Mouse (Mus musculus) megakaryocyte, adult 5-6 weeks (primary cell): ENCODE measurements around the gene Blzf1. TPM values are rescaled to one million over a fixed set of nuclear protein-coding genes. Genes with fewer than 3 reads are reported as not detected.

ENCODE experiments used
- ATAC-seq: 2 replicates; pipeline ENCODE4 v1.8.0; 2016; ENCODE audit warnings: mild to moderate bottlenecking, inconsistent platforms; ENCODE audit not compliant: poor library complexity, severe bottlenecking
- total RNA-seq, 2 experiments: library from RNA; stranded (forward) in 1 of 2; stranded (reverse) in 1 of 2; fragments of 153-499, 151-499 nt in 1 of 2; fragments of 221-1000, 200-1000 nt in 1 of 2; gene quantifications; 2 replicates each; pipeline versions ENCODE4 v1.2.3 to v1.2.4; 2015 to 2017

The Blzf1 gene
- total RNA-seq, 2 experiments from 2014 or later = 20.7 to 27.9 TPM

GRCm38 (mm10) chr1:164296473-164296872, 10.8 kb downstream of the Blzf1 start:
- no peak for ATAC-seq

- ATAC-seq = peak; percentile 63
Observed at GRCm38 (mm10) chr1:164294071-164294470, 13.2 kb downstream of the Blzf1 start.

- ATAC-seq = no peak
Observed at GRCm38 (mm10) chr1:164292040-164292439, 15.2 kb downstream of the Blzf1 start.

GRCm38 (mm10) chr1:164287406-164287805, 19.9 kb downstream of the Blzf1 start:
- ATAC-seq = no peak

DNA sequence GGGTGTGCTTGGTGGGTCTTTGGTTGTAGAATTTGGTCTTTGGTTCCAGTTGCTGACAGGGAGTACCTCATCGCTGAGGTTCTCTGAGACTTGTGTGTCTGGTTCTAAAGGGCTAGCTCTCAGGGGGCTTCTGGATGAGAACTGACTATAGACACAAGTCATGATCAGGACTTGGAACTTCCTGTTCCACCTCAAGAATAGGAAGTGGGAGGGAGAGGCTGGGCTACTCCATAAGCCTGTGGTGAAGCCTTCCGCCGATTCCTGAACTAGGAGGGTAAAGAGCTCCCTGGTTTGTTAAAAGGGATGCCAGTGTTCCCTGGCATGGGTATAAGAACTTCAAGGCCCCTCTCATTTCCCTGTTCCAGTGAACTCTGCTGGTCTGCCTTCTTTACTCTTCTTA, 23.3 kb downstream of the Blzf1 start:
- peak; percentile 59 for ATAC-seq

DNA sequence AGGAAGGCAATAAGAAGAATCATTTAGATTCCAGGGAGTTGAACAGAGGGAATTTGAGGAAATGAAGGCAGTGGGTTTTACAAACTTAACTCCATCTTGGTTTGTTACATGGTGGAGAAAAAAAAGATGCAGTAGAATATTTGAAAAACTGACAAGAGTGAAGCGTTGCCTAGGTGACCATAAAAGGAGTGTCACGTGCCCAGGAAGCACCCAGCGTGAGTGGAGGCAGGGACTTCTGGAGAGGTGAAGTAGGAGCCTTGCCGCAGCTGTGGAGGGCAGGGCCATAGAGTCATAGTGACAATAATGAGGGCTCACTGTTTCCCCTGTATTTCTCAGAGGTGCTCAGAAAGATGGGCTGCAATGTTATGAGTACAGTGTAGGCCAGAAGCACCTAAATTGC, 28.0 kb downstream of the Blzf1 start:
- ATAC-seq = no peak

DNA sequence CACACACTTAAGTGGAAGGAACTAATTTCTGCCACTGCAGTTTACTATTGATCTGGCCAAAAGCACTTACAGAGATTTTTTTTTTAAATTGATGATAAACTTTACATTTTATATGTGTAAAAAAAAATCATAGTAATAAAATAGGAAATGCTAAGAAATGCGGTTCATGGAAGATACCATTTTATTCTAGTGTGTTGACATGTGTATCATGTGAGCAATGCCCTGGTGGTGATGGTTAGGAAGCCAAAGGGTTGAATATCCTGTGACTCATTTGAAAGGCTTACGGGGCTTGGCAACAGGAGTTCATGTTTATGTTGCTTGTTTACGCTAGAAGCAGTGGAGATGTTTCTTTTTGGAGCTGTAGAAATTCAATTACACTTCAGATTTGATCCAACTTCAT, 30.7 kb downstream of the Blzf1 start:
- ATAC-seq = no peak

GRCm38 (mm10) chr1:164275455-164275954, 31.8 kb downstream of the Blzf1 start, which contains the start of gene Ccdc181:
Ccdc181 (plus strand) TSS chr1:164275585.
- ATAC-seq = peak; percentile 99

GRCm38 (mm10) chr1:164273659-164274058, 33.6 kb downstream of the Blzf1 start:
- ATAC-seq = no peak

- no peak for ATAC-seq
Observed at GRCm38 (mm10) chr1:164270941-164271340, 36.3 kb downstream of the Blzf1 start.

- ATAC-seq = no peak
Observed at GRCm38 (mm10) chr1:164261553-164261952, 45.7 kb downstream of the Blzf1 start.

- ATAC-seq = no peak
Observed at GRCm38 (mm10) chr1:164260171-164261028, 46.9 kb downstream of the Blzf1 start.

GRCm38 (mm10) chr1:164254836-164255235, 52.5 kb downstream of the Blzf1 start:
- ATAC-seq = no peak

GRCm38 (mm10) chr1:164252551-164252950, 54.7 kb downstream of the Blzf1 start:
- no peak for ATAC-seq

GRCm38 (mm10) chr1:164251438-164251837, 55.9 kb downstream of the Blzf1 start:
- no peak for ATAC-seq

- no peak for ATAC-seq
Observed at GRCm38 (mm10) chr1:164250391-164251150, 56.7 kb downstream of the Blzf1 start.

DNA sequence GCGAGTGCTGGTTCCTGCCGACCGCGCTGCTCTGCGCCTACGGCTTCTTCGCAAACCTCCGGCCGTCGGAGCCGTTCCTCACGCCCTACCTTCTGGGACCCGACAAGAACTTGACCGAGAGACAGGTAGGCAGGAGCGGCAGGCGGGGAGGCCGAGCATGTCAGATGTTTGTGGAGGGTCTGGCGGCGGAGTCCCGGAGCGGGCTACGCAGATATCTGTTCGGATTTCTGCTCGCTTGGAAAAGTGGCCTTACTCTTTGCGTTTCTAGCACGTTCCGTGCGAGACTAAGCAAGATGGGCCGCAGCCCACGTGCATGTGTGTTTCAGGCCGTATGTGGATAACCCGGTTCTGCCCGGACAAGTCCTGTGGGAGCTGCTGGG, 58.0 kb downstream of the Blzf1 start:
- peak; percentile 4 for ATAC-seq

- ATAC-seq = peak; percentile 90
Observed at GRCm38 (mm10) chr1:164248465-164249331, 58.6 kb downstream of the Blzf1 start, which contains the start of gene Slc19a2. Slc19a2 (plus strand) TSS chr1:164249046.

- peak; percentile 23 for ATAC-seq
Observed at GRCm38 (mm10) chr1:164247971-164248370, 59.3 kb downstream of the Blzf1 start.

- ATAC-seq = no peak
Observed at GRCm38 (mm10) chr1:164247442-164247841, 59.8 kb downstream of the Blzf1 start.

DNA sequence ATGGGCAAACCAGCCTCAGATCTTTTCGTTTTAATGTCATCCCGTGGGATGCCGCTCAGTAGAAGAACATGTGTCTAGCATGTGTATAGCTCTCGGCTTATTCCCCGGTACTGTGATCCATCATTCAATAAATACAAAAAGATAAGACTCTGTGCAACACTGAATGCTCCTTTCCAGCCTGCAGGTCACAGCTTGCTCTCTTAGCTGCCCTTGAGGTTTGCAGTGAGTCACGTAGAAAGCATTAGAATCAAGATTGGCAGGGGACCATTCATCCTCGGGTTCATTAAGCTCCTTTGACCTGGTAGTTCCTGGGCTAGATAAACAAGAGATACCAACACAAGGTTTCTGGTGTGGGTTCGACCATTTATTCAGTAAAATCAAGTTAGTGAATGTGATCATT, 64.5 kb downstream of the Blzf1 start:
- no peak for ATAC-seq
